Mouse (Mus musculus) intestine, postnatal 0 days (tissue): Measurements from ENCODE around the gene Tmem200a. TPM values are rescaled to one million over a fixed set of nuclear protein-coding genes. Genes with fewer than 3 reads are reported as not detected.

Experiments
- ATAC-seq: fragments of 200-750 bp; cut with Nextera tagmentation; 2 replicates; pipeline ENCODE4 v1.8.0; 2017; ENCODE audit warnings: mild to moderate bottlenecking, moderate TSS enrichment, moderate library complexity
- H3K27ac ChIP-seq: fragments of 300-500 bp; sonication (generic); 2 replicates; pipeline ENCODE4 v1.5.1; 2014; ENCODE audit warnings: mild to moderate bottlenecking, low read depth, low read length, moderate library complexity
- H3K27me3 ChIP-seq: fragments of 300-500 bp; sonication (generic); replicated peaks from 2 replicates; pipeline ENCODE4 v1.6.1; 2014; ENCODE audit warnings: low read length, mixed read lengths; ENCODE audit not compliant: control insufficient read depth, insufficient read depth
- H3K36me3 ChIP-seq: fragments of 300-500 bp; sonication (generic); 2 replicates; pipeline ENCODE4 v1.6.1; 2014; ENCODE audit warnings: mild to moderate bottlenecking, moderate library complexity; ENCODE audit not compliant: control insufficient read depth, insufficient read depth
- H3K4me1 ChIP-seq: fragments of 300-500 bp; sonication (generic); replicated peaks from 2 replicates; pipeline ENCODE4 v1.6.1; 2014; ENCODE audit warnings: antibody characterized with exemption, low read length, mixed read lengths; ENCODE audit not compliant: control insufficient read depth, insufficient read depth
- H3K4me2 ChIP-seq: fragments of 300-500 bp; sonication (generic); replicated peaks from 2 replicates; pipeline ENCODE4 v1.6.1; 2014; ENCODE audit warnings: low read depth, mild to moderate bottlenecking, moderate library complexity
- H3K4me3 ChIP-seq: fragments of 300-500 bp; sonication (generic); 2 replicates; pipeline ENCODE4 v1.5.1; 2014; ENCODE audit warnings: low read depth, low read length
- H3K9ac ChIP-seq: fragments of 300-500 bp; sonication (generic); 2 replicates; pipeline ENCODE4 v1.6.1; 2014; ENCODE audit warnings: mild to moderate bottlenecking, low read depth, low read length
- H3K9me3 ChIP-seq: fragments of 300-500 bp; sonication (generic); 2 replicates; pipeline ENCODE4 v1.6.1; 2016; ENCODE audit warnings: mixed run types; ENCODE audit not compliant: control insufficient read depth
- CTCF ChIP-seq: sonication (generic); IDR thresholded peaks from 2 replicates; pipeline ENCODE4 v1.5.1; 2016; ENCODE audit warnings: low read depth, mild to moderate bottlenecking, control low read depth, antibody characterized with exemption, moderate library complexity
- WGBS: fragments of 180-500 bp; shearing (Covaris S2); extraction: QIAGEN DNeasy Blood & Tissue Kit; methylation state at CpG from one replicate; pipeline ENCODE4 v1.1.7; 2014; 5-methylcytosine and 5-hydroxymethylcytosine counted together
- polyA plus RNA-seq: library from polyadenylated mRNA; unstranded; fragments of >200 nt; fragmentation: Nextera tagmentation; extraction: Ambion mirVana; gene quantifications from 2 replicates; pipeline ENCODE4 v1.2.1, GENCODE M21; 2015

Tmem200a gene
- polyA plus RNA-seq, 1 experiment from 2014 or later = 2.9 TPM

- no peak for TF ChIP-seq CTCF
- ATAC-seq = no peak
- H3K27me3 ChIP-seq = no peaks in the 10 kb centered on the region
These were observed 149.3 kb downstream of the Tmem200a start for GRCm38 (mm10) chr10:25929401-25930150.

GRCm38 (mm10) chr10:25928861-25929368, 149.9 kb downstream of the Tmem200a start:
- Histone ChIP-seq H3K4me1 (peaks cover 18% of the 10 kb centered on the region), H3K27me3 (no peaks in the 10 kb centered on the region), H3K9me3 (no peaks in the 10 kb centered on the region), H3K4me2 (no peak overlapping the region), H3K36me3 (no peaks in the 10 kb centered on the region), H3K4me3 (no peak overlapping the region), H3K9ac (no peak overlapping the region), H3K27ac (no peak overlapping the region)
- 33% methylated on average over 8 of the region's 8 CpGs for WGBS
- no peak for TF ChIP-seq CTCF
- peak; percentile 47 for ATAC-seq

More at GRCm38 (mm10) chr10:25929401-25930150, 149.3 kb downstream of the Tmem200a start:
- H3K4me2 ChIP-seq = no peak overlapping the region
- H3K9me3 ChIP-seq = no peaks in the 10 kb centered on the region
- no peaks in the 10 kb centered on the region for H3K36me3 ChIP-seq
- H3K9ac ChIP-seq = no peak overlapping the region
- H3K27ac ChIP-seq = no peak overlapping the region
- WGBS = 28% methylated on average over 12 of the region's 12 CpGs
- no peak overlapping the region for H3K4me3 ChIP-seq
- H3K4me1 ChIP-seq = peaks cover 18% of the 10 kb centered on the region

DNA sequence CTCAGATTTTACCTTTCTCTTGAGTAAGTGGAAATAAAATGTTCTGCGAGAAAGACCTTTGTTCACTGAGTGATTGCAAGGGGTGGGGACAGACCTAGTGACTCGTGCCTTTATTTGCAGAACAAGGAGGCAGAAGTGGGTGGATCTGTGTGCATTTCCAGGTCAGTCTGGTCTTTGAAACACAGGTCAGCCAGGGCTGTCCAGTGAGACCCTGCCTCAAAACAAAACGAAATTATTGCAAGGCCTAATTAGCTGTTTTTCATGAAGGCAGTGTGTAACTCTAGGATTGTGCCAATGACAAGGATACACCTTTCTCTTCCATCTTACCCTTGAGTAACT, 150.4 kb downstream of the Tmem200a start:
- Histone ChIP-seq H3K27me3 (no peaks in the 10 kb centered on the region), H3K9ac (no peak overlapping the region), H3K4me2 (peak overlapping the region; percentile 46; the same call in 1 of the 2 replicates), H3K4me1 (peaks cover 18% of the 10 kb centered on the region), H3K36me3 (no peaks in the 10 kb centered on the region), H3K27ac (no peak overlapping the region), H3K4me3 (no peak overlapping the region), H3K9me3 (no peaks in the 10 kb centered on the region)
- no peak for TF ChIP-seq CTCF
- 26% methylated on average over 3 of the region's 3 CpGs for WGBS
- peak; percentile 86 for ATAC-seq

DNA sequence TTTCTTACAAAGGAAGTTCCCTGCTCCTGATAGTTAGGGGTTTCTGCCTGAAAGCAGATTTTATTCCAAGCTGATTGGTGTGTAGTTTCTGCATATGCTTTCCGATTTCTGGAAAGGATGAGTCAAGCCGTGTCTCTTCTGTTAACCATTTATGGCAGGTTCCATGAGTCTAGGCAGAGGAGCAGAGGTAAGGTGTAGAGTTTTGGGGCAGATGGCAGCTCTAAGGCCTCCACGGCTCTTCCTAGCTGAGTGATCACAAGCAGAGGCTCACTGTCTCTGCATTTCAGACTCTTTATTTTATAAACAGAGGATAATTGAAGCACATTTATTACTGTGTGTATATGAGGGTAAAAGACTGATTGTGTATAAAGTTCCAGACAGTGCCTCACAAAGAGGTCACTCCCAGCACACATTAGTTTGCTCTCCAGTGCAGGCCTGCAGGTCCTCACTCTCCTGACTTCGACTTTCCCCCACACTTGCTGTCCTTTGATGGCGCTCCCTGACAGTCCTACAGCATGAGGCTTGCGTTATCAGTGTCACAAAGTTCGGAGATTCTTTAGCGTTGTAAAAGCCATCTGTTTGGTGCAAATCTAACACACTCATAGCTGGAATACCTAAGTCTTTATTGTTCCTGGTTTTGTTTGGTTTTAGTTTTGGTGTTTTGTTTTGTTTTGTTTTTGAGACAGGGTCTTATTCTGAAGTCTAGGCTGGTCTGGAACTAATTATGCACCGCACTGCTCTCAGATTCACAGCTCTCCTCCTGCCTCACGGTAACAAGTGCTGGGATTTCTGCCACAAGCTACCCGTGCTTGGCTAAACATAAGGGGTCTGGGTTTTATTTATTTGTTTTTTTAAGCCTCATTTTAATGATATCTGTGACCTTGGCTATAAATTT, 151.1 kb downstream of the Tmem200a start:
- H3K9ac ChIP-seq = no peak overlapping the region
- ATAC-seq = peak; percentile 71
- TF ChIP-seq CTCF = no peak
- H3K4me2 ChIP-seq = peak overlapping the region; percentile 46
- 0 out of 2 replicates have a peak overlapping the region, but pooled peaks have one; percentile 15 for H3K27ac ChIP-seq
- H3K9me3 ChIP-seq = no peaks in the 10 kb centered on the region
- WGBS = 16% methylated on average over 11 of the region's 11 CpGs
- no peak overlapping the region for H3K4me3 ChIP-seq
- H3K36me3 ChIP-seq = no peaks in the 10 kb centered on the region
- peaks cover 18% of the 10 kb centered on the region for H3K4me1 ChIP-seq
- no peaks in the 10 kb centered on the region for H3K27me3 ChIP-seq

GRCm38 (mm10) chr10:25920640-25921278, 158.1 kb downstream of the Tmem200a start:
- TF ChIP-seq CTCF = no peak
- no peaks in the 10 kb centered on the region for H3K9me3 ChIP-seq
- H3K9ac ChIP-seq = no peak overlapping the region
- no peaks in the 10 kb centered on the region for H3K4me1 ChIP-seq
- 36% methylated on average over 4 of the region's 4 CpGs for WGBS
- no peak overlapping the region for H3K4me2 ChIP-seq
- H3K4me3 ChIP-seq = no peak overlapping the region
- no peaks in the 10 kb centered on the region for H3K27me3 ChIP-seq
- H3K36me3 ChIP-seq = no peaks in the 10 kb centered on the region
- no peak for ATAC-seq
- no peak overlapping the region for H3K27ac ChIP-seq

DNA sequence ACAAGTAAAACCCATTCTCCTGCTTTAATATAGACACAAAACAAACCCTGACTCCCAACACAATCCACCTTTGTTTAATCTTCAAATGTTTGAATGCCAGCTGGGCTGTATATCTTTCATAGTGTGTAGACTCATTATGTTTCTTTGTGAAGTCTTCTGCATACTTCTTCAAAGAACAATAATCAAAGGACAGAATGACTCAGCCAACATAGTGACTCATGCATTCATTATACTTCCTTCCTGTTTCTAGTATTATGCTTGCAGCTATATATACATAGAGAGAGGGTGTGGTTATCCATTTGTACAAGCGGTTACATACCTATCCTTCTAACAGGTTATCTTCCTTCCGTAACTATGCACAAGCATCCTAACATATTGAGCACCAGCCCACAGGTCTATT, 160.7 kb downstream of the Tmem200a start:
- H3K9ac ChIP-seq = no peak overlapping the region
- H3K4me1 ChIP-seq = no peaks in the 10 kb centered on the region
- TF ChIP-seq CTCF = no peak
- no peak overlapping the region for H3K27ac ChIP-seq
- H3K36me3 ChIP-seq = no peaks in the 10 kb centered on the region
- H3K4me3 ChIP-seq = no peak overlapping the region
- WGBS = 41% methylated on average over 2 of the region's 2 CpGs
- H3K4me2 ChIP-seq = no peak overlapping the region
- peak; percentile 88 for ATAC-seq
- no peaks in the 10 kb centered on the region for H3K27me3 ChIP-seq
- H3K9me3 ChIP-seq = no peaks in the 10 kb centered on the region
